Mouse (Mus musculus) stomach, postnatal 0 days (tissue): ENCODE data around the gene Gm16485.

Experiments
- CTCF ChIP-seq: IDR thresholded peaks from 2 replicates; pipeline ENCODE4 v1.5.1; 2016; ENCODE audit warnings: antibody characterized with exemption, low read depth, mild to moderate bottlenecking, moderate library complexity
- EP300 ChIP-seq: optimal IDR thresholded peaks from 2 replicates; pipeline ENCODE3; 2016; ENCODE audit warnings: antibody characterized with exemption

- TF ChIP-seq EP300 (no peak), CTCF (no peak)
These were observed 24.9 kb downstream of the Gm16485 start for GRCm38 (mm10) chr9:8996494-8996893.
